Mouse (Mus musculus) liver, embryonic 14.5 days (tissue): ENCODE results near the gene Trhde. TPM values are rescaled to one million over a fixed set of nuclear protein-coding genes. Genes with fewer than 3 reads are reported as not detected.

Experiments used
- ATAC-seq: fragments of 200-750 bp; cut with Nextera tagmentation; 2 replicates; pipeline ENCODE4 v1.8.0; 2017; ENCODE audit warnings: moderate number of reproducible peaks, mild to moderate bottlenecking, moderate library complexity; ENCODE audit not compliant: insufficient read depth
- DNase-seq, 3 experiments: peaks; one replicate each; pipeline ENCODE4 v3.0.0-alpha.2; 2012 to 2013; ENCODE audit warnings: low read depth in 3 of 3, low spot score in 3 of 3
- H3K27ac ChIP-seq: fragments of 300-500 bp; sonication (generic); 2 replicates; pipeline ENCODE4 v1.5.1; 2014; ENCODE audit warnings: moderate library complexity, mild to moderate bottlenecking, control low read depth, inconsistent platforms
- H3K27me3 ChIP-seq: fragments of 300-500 bp; sonication (generic); 2 replicates; pipeline ENCODE4 v1.6.1; 2014; ENCODE audit warnings: mild to moderate bottlenecking, low read length, moderate library complexity; ENCODE audit not compliant: control insufficient read depth, insufficient read depth
- H3K36me3 ChIP-seq: fragments of 300-500 bp; sonication (generic); replicated peaks from 2 replicates; pipeline ENCODE4 v1.6.1; 2014; ENCODE audit warnings: low read depth; ENCODE audit not compliant: control insufficient read depth, insufficient read depth
- H3K4me1 ChIP-seq, 2 experiments: fragments of 200-500 bp in 1 of 2; fragments of 300-500 bp in 1 of 2; sonication (generic) in 1 of 2; replicated peaks; 2 replicates each; pipeline ENCODE4 v1.6.1; 2012 to 2014; ENCODE audit warnings: antibody characterized with exemption in 1 of 2, inconsistent platforms in 1 of 2, low read length in 1 of 2; ENCODE audit not compliant: control insufficient read depth in 2 of 2, insufficient read depth in 2 of 2
- H3K4me2 ChIP-seq: fragments of 300-500 bp; sonication (generic); 2 replicates; pipeline ENCODE4 v1.6.1; 2014; ENCODE audit warnings: low read depth, mild to moderate bottlenecking, control low read depth, moderate library complexity
- H3K4me3 ChIP-seq, 2 experiments: fragments of 200-500 bp in 1 of 2; fragments of 300-500 bp in 1 of 2; sonication (generic) in 1 of 2; 2 replicates each; pipeline ENCODE4 v1.5.1; 2012 to 2014; ENCODE audit warnings: low read depth in 2 of 2, low read length in 2 of 2, mild to moderate bottlenecking in 2 of 2, control low read depth in 1 of 2, inconsistent platforms in 1 of 2, moderate library complexity in 1 of 2; ENCODE audit not compliant: insufficient read depth in 1 of 2
- H3K9ac ChIP-seq: fragments of 300-500 bp; sonication (generic); replicated peaks from 2 replicates; pipeline ENCODE4 v1.6.1; 2014; ENCODE audit warnings: mild to moderate bottlenecking, control low read depth, moderate library complexity
- H3K9me3 ChIP-seq: fragments of 300-500 bp; sonication (generic); 2 replicates; pipeline ENCODE4 v1.6.1; 2016; ENCODE audit warnings: low read length, mixed read lengths; ENCODE audit not compliant: control insufficient read depth
- CTCF ChIP-seq: IDR thresholded peaks from 2 replicates; pipeline ENCODE4 v1.5.1; 2016; ENCODE audit warnings: antibody characterized with exemption, low read depth, control low read depth
- EP300 ChIP-seq: IDR thresholded peaks from 2 replicates; pipeline ENCODE4 v1.6.1; 2016; ENCODE audit warnings: antibody characterized with exemption, low read depth
- WGBS: fragments of 180-500 bp; shearing (Covaris S2); extraction: QIAGEN DNeasy Blood & Tissue Kit; methylation state at CpG from one replicate; pipeline ENCODE4 v1.1.7; 2014; ENCODE audit not compliant: insufficient replicate concordance; 5-methylcytosine and 5-hydroxymethylcytosine counted together
- polyA plus RNA-seq, 2 experiments: library from polyadenylated mRNA; depleted of rRNA in 1 of 2; stranded (reverse) in 1 of 2; unstranded in 1 of 2; fragments of >200 nt; fragmentation: Nextera tagmentation in 1 of 2; extraction: Ambion mirVana in 1 of 2; gene quantifications; 2 replicates each; pipeline versions ENCODE4 v1.2.1 to v1.2.3; 2012 to 2014

Gene Trhde
- polyA plus RNA-seq, 2 experiments: 0.02 TPM; not detected in 1

DNA sequence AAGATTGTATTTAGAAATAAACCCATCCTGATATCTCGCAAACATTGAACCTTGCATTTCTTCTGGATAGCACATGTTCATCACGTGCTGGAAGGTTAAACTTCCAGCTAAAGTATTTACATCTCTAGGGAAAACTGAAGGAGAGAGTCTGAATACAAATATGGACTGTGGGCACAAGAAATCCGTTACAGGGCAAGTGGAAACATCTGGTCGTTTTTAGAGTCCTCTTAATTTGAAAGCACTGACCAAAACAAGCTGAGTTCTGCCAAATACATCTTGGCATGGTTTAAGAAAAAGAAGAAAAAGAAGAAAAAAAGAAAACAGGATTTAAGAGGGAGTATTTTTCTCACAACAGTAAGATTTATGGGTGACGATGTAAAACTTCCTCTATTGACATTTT lies 3.9 kb downstream of the Trhde start:
- no peak overlapping the region for H3K4me3 ChIP-seq
- no peak for DNase-seq
- no peaks in the 10 kb centered on the region for H3K36me3 ChIP-seq
- H3K9me3 ChIP-seq: no peaks in the 10 kb centered on the region
- H3K4me1 ChIP-seq: no peaks in the 10 kb centered on the region
- no peak overlapping the region for H3K9ac ChIP-seq
- ATAC-seq: no peak
- TF ChIP-seq CTCF: no peak
- no peak for TF ChIP-seq EP300
- 44% methylated on average over 5 of the region's 5 CpGs for WGBS
- H3K27me3 ChIP-seq: peaks cover 28% of the 10 kb centered on the region
- no peak overlapping the region for H3K4me2 ChIP-seq
- H3K27ac ChIP-seq: no peak overlapping the region

DNA sequence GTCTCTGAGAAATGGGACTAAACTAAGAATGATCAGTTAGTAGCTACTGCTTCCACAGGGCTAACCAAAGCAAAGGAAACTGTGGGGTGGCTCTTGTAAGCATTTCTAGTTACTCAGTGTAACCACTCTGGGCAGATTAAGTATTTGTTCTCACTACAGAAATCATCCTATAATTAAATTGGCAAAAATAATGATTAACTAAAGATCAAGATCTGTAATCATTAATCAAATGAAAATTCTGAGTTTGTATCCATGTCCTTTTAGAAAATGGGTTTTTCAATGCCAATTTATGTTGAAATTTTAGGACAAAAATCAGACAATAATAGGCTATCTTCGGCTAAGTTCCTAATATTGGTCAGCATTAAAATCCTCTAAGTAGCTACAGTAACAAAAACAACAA lies 4.4 kb downstream of the Trhde start:
- no peak overlapping the region for H3K9ac ChIP-seq
- no peak for TF ChIP-seq EP300
- TF ChIP-seq CTCF: no peak
- ATAC-seq (no peak), DNase-seq (no peak)
- no peaks in the 10 kb centered on the region for H3K9me3 ChIP-seq
- 41% methylated on average over 1 of the region's 1 CpGs for WGBS
- peaks cover 25% of the 10 kb centered on the region for H3K27me3 ChIP-seq
- no peak overlapping the region for H3K4me2 ChIP-seq
- H3K36me3 ChIP-seq: no peaks in the 10 kb centered on the region
- H3K4me3 ChIP-seq: no peak overlapping the region
- H3K27ac ChIP-seq: no peak overlapping the region
- no peaks in the 10 kb centered on the region for H3K4me1 ChIP-seq

DNA sequence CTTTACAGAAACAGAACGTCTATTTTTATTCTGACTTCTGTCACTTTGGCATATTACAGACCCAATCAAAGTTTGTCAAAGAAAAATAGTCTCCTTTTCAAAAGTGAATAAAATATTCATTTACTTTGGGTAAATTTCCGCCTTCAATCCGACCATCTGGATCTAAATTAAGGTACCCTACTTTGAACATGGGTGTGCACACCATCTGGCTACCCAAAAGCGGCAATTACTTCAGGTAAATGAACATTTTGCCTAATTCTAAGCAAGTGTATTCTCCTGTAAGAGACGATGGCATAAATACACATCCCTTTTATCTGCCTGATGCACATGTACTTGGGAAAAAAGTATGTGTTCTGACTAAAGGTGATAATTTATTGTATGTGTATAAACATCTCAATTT lies 5.2 kb downstream of the Trhde start:
- H3K27ac ChIP-seq: no peak overlapping the region
- no peak for TF ChIP-seq CTCF
- no peak for TF ChIP-seq EP300
- H3K4me2 ChIP-seq: no peak overlapping the region
- H3K27me3 ChIP-seq: peaks cover 17% of the 10 kb centered on the region
- no peaks in the 10 kb centered on the region for H3K9me3 ChIP-seq
- ATAC-seq: no peak
- WGBS: 50% methylated on average over 5 of the region's 5 CpGs
- H3K4me1 ChIP-seq: no peaks in the 10 kb centered on the region
- no peak overlapping the region for H3K4me3 ChIP-seq
- no peak for DNase-seq
- no peak overlapping the region for H3K9ac ChIP-seq
- H3K36me3 ChIP-seq: no peaks in the 10 kb centered on the region

DNA sequence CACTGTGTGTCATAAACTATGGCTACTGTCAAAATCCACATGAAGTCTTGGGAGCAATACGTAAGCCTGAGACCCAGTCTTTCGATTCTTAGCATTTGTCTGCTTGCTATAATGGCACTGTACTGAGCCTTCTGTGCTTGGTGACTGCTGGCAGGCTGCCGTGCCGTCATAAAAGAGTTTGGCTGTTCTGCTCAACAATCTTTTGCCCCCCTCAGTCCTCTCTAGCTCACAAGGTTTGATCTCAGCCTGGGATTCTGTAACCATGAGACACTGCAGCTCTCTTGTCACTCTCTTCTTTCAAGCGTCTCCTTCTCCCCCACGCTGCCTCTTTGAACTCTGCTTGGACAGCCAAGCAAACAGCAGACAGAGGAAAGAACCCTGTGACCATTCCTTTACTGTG lies 7.9 kb downstream of the Trhde start:
- Histone ChIP-seq H3K27me3 (no peaks in the 10 kb centered on the region), H3K4me2 (no peak overlapping the region), H3K27ac (no peak overlapping the region), H3K9me3 (no peaks in the 10 kb centered on the region), H3K4me3 (no peak overlapping the region), H3K4me1 (no peaks in the 10 kb centered on the region), H3K36me3 (no peaks in the 10 kb centered on the region), H3K9ac (no peak overlapping the region)
- TF ChIP-seq CTCF: no peak
- no peak for TF ChIP-seq EP300
- no peak for ATAC-seq
- DNase-seq: no peak
- 48% methylated on average over 6 of the region's 6 CpGs for WGBS

DNA sequence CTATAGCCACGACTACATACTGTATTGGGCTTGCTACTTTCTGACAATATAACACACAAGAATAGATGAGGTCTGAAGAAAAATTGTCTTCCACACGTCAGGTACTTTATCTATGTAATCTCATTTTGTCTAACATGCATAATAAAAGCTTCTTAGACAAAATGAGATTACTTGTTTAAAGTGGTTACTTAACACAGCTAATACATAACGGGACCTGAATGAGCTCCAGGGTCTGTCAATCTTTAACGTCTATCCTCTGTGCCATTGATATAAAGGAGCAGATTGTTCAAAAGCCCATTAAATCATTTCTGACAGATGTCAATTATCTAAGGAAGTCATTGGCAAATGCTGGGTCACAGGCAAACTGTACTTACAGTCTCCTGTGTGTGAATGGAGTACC lies 36.2 kb downstream of the Trhde start:
- 61% methylated on average over 4 of the region's 4 CpGs for WGBS
- no peak for DNase-seq
- H3K36me3 ChIP-seq: no peaks in the 10 kb centered on the region

More for the DNA sequence above, 36.2 kb downstream of the Trhde start:
- Histone ChIP-seq H3K27me3 (no peaks in the 10 kb centered on the region), H3K4me3 (no peak overlapping the region), H3K27ac (no peak overlapping the region), H3K4me2 (no peak overlapping the region), H3K9me3 (no peaks in the 10 kb centered on the region), H3K9ac (no peak overlapping the region), H3K4me1 (no peaks in the 10 kb centered on the region)
- TF ChIP-seq EP300: no peak
- TF ChIP-seq CTCF: no peak
- ATAC-seq: no peak
